In the genomic region with DNA sequence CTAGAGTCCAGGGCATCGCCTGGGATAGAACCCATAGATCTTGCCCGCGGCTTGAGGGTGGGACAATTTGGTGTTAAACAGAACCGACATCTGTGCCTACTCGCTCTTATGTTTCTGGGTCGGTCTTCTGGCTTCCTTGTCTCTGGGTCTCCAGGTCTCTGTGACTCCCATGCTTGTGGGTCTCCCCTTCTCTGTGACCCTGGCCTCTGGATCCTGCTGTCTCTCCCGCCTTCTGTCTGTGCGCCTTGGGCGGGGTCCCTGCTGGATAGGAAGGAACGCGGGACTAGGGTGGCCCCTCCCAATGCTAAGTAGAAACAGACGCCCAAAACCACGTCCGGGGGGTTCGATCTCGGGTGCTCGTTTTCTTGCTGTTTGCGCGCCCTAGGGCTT, we compare ENCODE assay signal across 8 mouse cellular contexts. TPM values are rescaled to one million over a fixed set of nuclear protein-coding genes. Genes with fewer than 3 reads are reported as not detected.
DNase-seq lines count a peak whose midpoint lies in the region; ATAC-seq and TF ChIP-seq lines count a peak whose summit lies in the region.

No protein-coding gene starts in this region.

- TF ChIP-seq CTCF in cerebellum, adult 2 months (IDR thresholded peaks at IDR 0.05; ENCODE audit: borderline replicate concordance, insufficient read depth, low read depth, low read length): no peak

- TF ChIP-seq POLR2A in cerebellum, adult 2 months (IDR thresholded peaks at IDR 0.05; ENCODE audit: borderline replicate concordance, insufficient read depth, low read length): no peak

- H3K4me1 ChIP-seq in heart, embryonic 10.5 days: peaks cover 75% of the 10 kb centered on the region
- H3K4me1 ChIP-seq in limb, embryonic 10.5 days: peaks cover 38% of the 10 kb centered on the region
- peaks cover 41% of the 10 kb centered on the region for H3K4me1 ChIP-seq in midbrain, embryonic 12.5 days
- peaks cover 13% of the 10 kb centered on the region for H3K4me1 ChIP-seq in cerebellum, adult 2 months (ENCODE audit: control insufficient read depth, insufficient read depth, low read length)

- H3K27ac ChIP-seq in heart, embryonic 10.5 days: peak overlapping the region; percentile 83
- H3K27ac ChIP-seq in limb, embryonic 10.5 days: peak overlapping the region; percentile 72
- H3K27ac ChIP-seq in midbrain, embryonic 12.5 days (replicated peaks): no peak overlapping the region
- H3K27ac ChIP-seq in cerebellum, adult 2 months (ENCODE audit: insufficient read depth, low read length): no peak overlapping the region

- H3K9ac ChIP-seq in midbrain, embryonic 12.5 days (replicated peaks): peak overlapping the region; percentile 46

- peaks cover 5% of the 10 kb centered on the region; the same call in 1 of the 2 replicates for H3K36me3 ChIP-seq in heart, embryonic 10.5 days
- H3K36me3 ChIP-seq in limb, embryonic 10.5 days: no peaks in the 10 kb centered on the region
- no peaks in the 10 kb centered on the region for H3K36me3 ChIP-seq in midbrain, embryonic 12.5 days

- DNase-seq in CD8-positive naive resting alpha-beta T cell, adult 2 months (ENCODE audit: low read depth in 2 of 2, low spot score in 2 of 2): peak; percentile 52 to 53
- peak; percentile 80 for DNase-seq in heart, embryonic 10.5 days (ENCODE audit: low spot score)
- DNase-seq in limb, embryonic 10.5 days (ENCODE audit: low spot score): no peak
- DNase-seq in adrenal gland, postnatal 36 days: no peak
- DNase-seq in spleen, postnatal 14 days (ENCODE audit: low spot score in 2 of 2): no peak
- no peak for DNase-seq in cerebellum, adult 2 months

- peak overlapping the region; percentile 71 for H3K4me2 ChIP-seq in midbrain, embryonic 12.5 days (replicated peaks)

- H3K4me3 ChIP-seq in heart, embryonic 10.5 days: peak overlapping the region; percentile 70
- H3K4me3 ChIP-seq in limb, embryonic 10.5 days: peak overlapping the region; percentile 61
- H3K4me3 ChIP-seq in midbrain, embryonic 12.5 days: peak overlapping the region; percentile 43
- no peak overlapping the region for H3K4me3 ChIP-seq in cerebellum, adult 2 months (replicated peaks; ENCODE audit: insufficient read depth, low read depth, low read length)

- H3K27me3 ChIP-seq in heart, embryonic 10.5 days (ENCODE audit: insufficient read depth, poor library complexity, severe bottlenecking): peaks cover 12% of the 10 kb centered on the region; the same call in 1 of the 2 replicates
- H3K27me3 ChIP-seq in limb, embryonic 10.5 days (ENCODE audit: low read depth, poor library complexity, severe bottlenecking): peaks cover 80% of the 10 kb centered on the region
- peaks cover 76% of the 10 kb centered on the region for H3K27me3 ChIP-seq in midbrain, embryonic 12.5 days
- H3K27me3 ChIP-seq in cerebellum, adult 2 months (ENCODE audit: control insufficient read depth, insufficient read depth, low read length): 0 out of 2 replicates have a peak, but pooled peaks cover 2% of the 10 kb centered on the region

- no peaks in the 10 kb centered on the region for H3K9me3 ChIP-seq in heart, embryonic 10.5 days
- no peaks in the 10 kb centered on the region for H3K9me3 ChIP-seq in limb, embryonic 10.5 days (replicated peaks)
- no peaks in the 10 kb centered on the region for H3K9me3 ChIP-seq in midbrain, embryonic 12.5 days

- 15% methylated on average over 19 of the region's 19 CpGs for WGBS in heart, embryonic 10.5 days
- 18% methylated on average over 19 of the region's 19 CpGs for WGBS in limb, embryonic 10.5 days
- 24% methylated on average over 19 of the region's 19 CpGs for WGBS in midbrain, embryonic 12.5 days
- 42% methylated on average over 19 of the region's 19 CpGs for WGBS in cerebellum, adult 2 months

- peak; percentile 15 for ATAC-seq in activated CD4-positive, CD25-positive, alpha-beta regulatory T cell, adult 4 months
- no peak for ATAC-seq in midbrain, embryonic 12.5 days (ENCODE audit: low FRiP score, low read depth)

RNA-seq across cellular contexts. Expression of a gene that starts 4.0 kb away (rescaled TPM):
- 1 to 10 TPM; 3.5 to 5.0 TPM for polyA plus RNA-seq in activated CD4-positive, CD25-positive, alpha-beta regulatory T cell, adult 4 months (2017; shearing (Covaris generic))
- polyA plus RNA-seq in heart, embryonic 10.5 days (2016; fragmentation: Nextera tagmentation; extraction: Ambion mirVana): 32.7 and 33.5 TPM in 2 replicates
- 49.4 and 60.2 TPM in 2 replicates for polyA plus RNA-seq in limb, embryonic 10.5 days (2016; fragmentation: Nextera tagmentation; extraction: Ambion mirVana)
- polyA plus RNA-seq in midbrain, embryonic 12.5 days (2016; fragmentation: Nextera tagmentation; extraction: Ambion mirVana): 43.5 and 44.3 TPM in 2 replicates
- total RNA-seq in adrenal gland, postnatal 36 days (2021): 1 to 10 TPM; 1.7 TPM
- polyA plus RNA-seq in cerebellum, adult 2 months (2012; rRNA removed): 1.1 and 1.6 TPM in 2 replicates

RNA-seq across cellular contexts. Expression of a gene that starts 6.2 kb away (rescaled TPM):
- polyA plus RNA-seq in activated CD4-positive, CD25-positive, alpha-beta regulatory T cell, adult 4 months (2017; shearing (Covaris generic)): 1,000 to 10,000 TPM; 1,240 to 2,098 TPM
- polyA plus RNA-seq in heart, embryonic 10.5 days (2016; fragmentation: Nextera tagmentation; extraction: Ambion mirVana): 511 and 613 TPM in 2 replicates
- polyA plus RNA-seq in limb, embryonic 10.5 days (2016; fragmentation: Nextera tagmentation; extraction: Ambion mirVana): 48.7 and 61.0 TPM in 2 replicates
- polyA plus RNA-seq in midbrain, embryonic 12.5 days (2016; fragmentation: Nextera tagmentation; extraction: Ambion mirVana): 70.4 and 86.3 TPM in 2 replicates
- 10 to 100 TPM; 44.1 to 71.1 TPM for total RNA-seq in adrenal gland, postnatal 36 days (2021)
- 44.5 and 55.5 TPM in 2 replicates for polyA plus RNA-seq in cerebellum, adult 2 months (2012; rRNA removed)

RNA-seq across cellular contexts. Expression of a gene that starts 12.2 kb away (rescaled TPM):
- polyA plus RNA-seq in activated CD4-positive, CD25-positive, alpha-beta regulatory T cell, adult 4 months (2017; shearing (Covaris generic)): 1 to 10 TPM; 4.5 to 5.6 TPM
- polyA plus RNA-seq in heart, embryonic 10.5 days (2016; fragmentation: Nextera tagmentation; extraction: Ambion mirVana): 956 and 1,505 TPM in 2 replicates
- polyA plus RNA-seq in limb, embryonic 10.5 days (2016; fragmentation: Nextera tagmentation; extraction: Ambion mirVana): 58.8 and 63.8 TPM in 2 replicates
- polyA plus RNA-seq in midbrain, embryonic 12.5 days (2016; fragmentation: Nextera tagmentation; extraction: Ambion mirVana): 257 and 284 TPM in 2 replicates
- total RNA-seq in adrenal gland, postnatal 36 days (2021): 10 to 100 TPM; 51.8 to 52.5 TPM
- 66.2 and 67.0 TPM in 2 replicates for polyA plus RNA-seq in cerebellum, adult 2 months (2012; rRNA removed)

RNA-seq across cellular contexts. Expression of a gene that starts 33.5 kb away (rescaled TPM):
- polyA plus RNA-seq in activated CD4-positive, CD25-positive, alpha-beta regulatory T cell, adult 4 months (2017; shearing (Covaris generic)): not detected
- polyA plus RNA-seq in heart, embryonic 10.5 days (2016; fragmentation: Nextera tagmentation; extraction: Ambion mirVana): 2.6 and 6.1 TPM in 2 replicates
- 12.3 and 15.7 TPM in 2 replicates for polyA plus RNA-seq in limb, embryonic 10.5 days (2016; fragmentation: Nextera tagmentation; extraction: Ambion mirVana)
- 25.1 and 25.3 TPM in 2 replicates for polyA plus RNA-seq in midbrain, embryonic 12.5 days (2016; fragmentation: Nextera tagmentation; extraction: Ambion mirVana)
- 1 to 10 TPM; 4.5 to 7.4 TPM for total RNA-seq in adrenal gland, postnatal 36 days (2021)
- polyA plus RNA-seq in cerebellum, adult 2 months (2012; rRNA removed): 30.9 and 31.3 TPM in 2 replicates

RNA-seq across cellular contexts. Expression of a gene that starts 54.2 kb away (rescaled TPM):
- polyA plus RNA-seq in activated CD4-positive, CD25-positive, alpha-beta regulatory T cell, adult 4 months (2017; shearing (Covaris generic)): 10 to 100 TPM; 12.9 to 16.0 TPM
- 12.0 and 17.5 TPM in 2 replicates for polyA plus RNA-seq in heart, embryonic 10.5 days (2016; fragmentation: Nextera tagmentation; extraction: Ambion mirVana)
- 22.9 and 25.9 TPM in 2 replicates for polyA plus RNA-seq in limb, embryonic 10.5 days (2016; fragmentation: Nextera tagmentation; extraction: Ambion mirVana)
- 19.3 and 20.4 TPM in 2 replicates for polyA plus RNA-seq in midbrain, embryonic 12.5 days (2016; fragmentation: Nextera tagmentation; extraction: Ambion mirVana)
- total RNA-seq in adrenal gland, postnatal 36 days (2021): 10 to 100 TPM; 76.8 to 99.8 TPM
- polyA plus RNA-seq in cerebellum, adult 2 months (2012; rRNA removed): 60.4 and 61.4 TPM in 2 replicates

Comparison
In these comparisons a context has a peak if more than half of its experiments do, and no peak if none do; other contexts are left out.
1. DNase-seq: peak in CD8-positive naive resting alpha-beta T cell, adult 2 months (2 of 2) and heart, embryonic 10.5 days (single experiment); none in limb, embryonic 10.5 days (single experiment), adrenal gland, postnatal 36 days (0 of 2), spleen, postnatal 14 days (0 of 2) and cerebellum, adult 2 months (0 of 2).
2. H3K27ac ChIP-seq: peak in heart, embryonic 10.5 days (single experiment) and limb, embryonic 10.5 days (single experiment); none in midbrain, embryonic 12.5 days (single experiment) and cerebellum, adult 2 months (single experiment).